Mouse (Mus musculus): Measurements from ENCODE around the gene Ptdss2. TPM values are rescaled to one million over a fixed set of nuclear protein-coding genes. Genes with fewer than 3 reads are reported as not detected.

The Ptdss2 gene
- polyA plus RNA-seq, 1 experiment: 49.5 TPM

GRCm38 (mm10) chr7:141205504-141205903 lies 83.3 kb downstream of the Ptdss2 start:
- Histone ChIP-seq H3K27ac (replicated peaks; ENCODE audit: low read depth, low read length) (no peak overlapping the region), H3K4me1 (ENCODE audit: control insufficient read depth, insufficient read depth, insufficient read length, low read length) (no peaks in the 10 kb centered on the region), H3K4me3 (ENCODE audit: insufficient read depth, low read depth, low read length) (no peak overlapping the region)

DNA sequence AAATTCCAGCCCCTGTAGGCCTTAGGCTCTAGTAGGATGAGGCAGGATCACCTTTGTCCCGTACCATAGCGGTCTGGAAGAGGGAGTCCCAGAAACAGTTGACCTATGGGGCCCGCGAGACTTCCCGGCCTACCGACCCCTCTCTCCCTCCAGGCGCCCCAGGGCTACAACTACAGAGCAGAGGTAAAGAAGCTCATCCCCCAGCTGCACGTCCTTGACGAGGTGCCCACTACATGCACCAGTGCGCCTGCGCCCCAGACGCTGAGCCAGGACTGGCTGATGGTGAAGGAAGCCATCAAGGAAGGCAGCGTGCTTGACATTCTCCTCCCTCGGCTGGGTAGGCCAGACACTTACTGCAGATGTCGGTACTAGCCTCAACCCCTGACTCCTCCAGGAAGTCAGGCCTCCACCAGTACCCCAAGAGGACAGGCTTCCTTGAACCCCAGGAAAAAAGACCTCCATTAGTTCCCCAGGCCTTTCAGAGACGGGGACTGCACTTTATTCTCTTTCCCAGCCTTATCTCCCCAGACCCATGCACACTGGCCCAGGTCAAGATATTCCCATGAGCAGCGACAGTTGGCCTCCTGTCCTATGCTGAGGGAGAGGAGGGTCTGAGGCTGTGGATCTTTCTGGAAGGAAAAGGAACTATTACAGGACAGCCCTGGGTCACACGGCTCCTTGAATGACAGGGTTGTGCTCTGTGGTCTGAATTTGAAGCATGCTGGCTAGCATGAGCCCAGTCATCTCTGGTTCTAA lies 84.2 kb downstream of the Ptdss2 start:
- H3K4me1 ChIP-seq (ENCODE audit: control insufficient read depth, insufficient read depth, insufficient read length, low read length): no peaks in the 10 kb centered on the region
- H3K27ac ChIP-seq (replicated peaks; ENCODE audit: low read depth, low read length): no peak overlapping the region
- no peak overlapping the region for H3K4me3 ChIP-seq (ENCODE audit: insufficient read depth, low read depth, low read length)

Other genes starting within 250 kb of the Ptdss2 start
- 108 and 110 TPM in 2 replicates for gene Psmd13, start 240.4 kb upstream of the Ptdss2 start, polyA plus RNA-seq (2012; ENCODE audit: insufficient read depth, insufficient read length, missing spikeins)
- 77.2 and 79.1 TPM in 2 replicates for gene Sirt3, start 240.1 kb upstream of the Ptdss2 start, polyA plus RNA-seq (2012; ENCODE audit: insufficient read depth, insufficient read length, missing spikeins)
- 8,049 and 8,538 TPM in 2 replicates for gene Cox8b, start 221.9 kb upstream of the Ptdss2 start, polyA plus RNA-seq (2012; ENCODE audit: insufficient read depth, insufficient read length, missing spikeins)
- not detected in 2 replicates for gene Nlrp6, start 201.5 kb upstream of the Ptdss2 start, polyA plus RNA-seq (2012; ENCODE audit: insufficient read depth, insufficient read length, missing spikeins)
- gene Pgghg, start 181.0 kb upstream of the Ptdss2 start, polyA plus RNA-seq (2012; ENCODE audit: insufficient read depth, insufficient read length, missing spikeins): 7.1 and 8.7 TPM in 2 replicates
- gene Ifitm5, start 172.1 kb upstream of the Ptdss2 start, polyA plus RNA-seq (2012; ENCODE audit: insufficient read depth, insufficient read length, missing spikeins): not detected in 2 replicates
- not detected in 2 replicates for gene Gm45717, start 166.4 kb upstream of the Ptdss2 start, polyA plus RNA-seq (2012; ENCODE audit: insufficient read depth, insufficient read length, missing spikeins)
- gene Ifitm2, start 166.4 kb upstream of the Ptdss2 start, polyA plus RNA-seq (2012; ENCODE audit: insufficient read depth, insufficient read length, missing spikeins): 194 and 274 TPM in 2 replicates
- gene Ifitm1, start 155.2 kb upstream of the Ptdss2 start, polyA plus RNA-seq (2012; ENCODE audit: insufficient read depth, insufficient read length, missing spikeins): not detected in 2 replicates
- 117 and 134 TPM in 2 replicates for gene Ifitm3, start 111.6 kb upstream of the Ptdss2 start, polyA plus RNA-seq (2012; ENCODE audit: insufficient read depth, insufficient read length, missing spikeins)
- 2.1 TPM in 1 of 2 replicates, not detected in the other for gene Ifitm6, start 104.5 kb upstream of the Ptdss2 start, polyA plus RNA-seq (2012; ENCODE audit: insufficient read depth, insufficient read length, missing spikeins)
- gene Gm17387, start 93.3 kb upstream of the Ptdss2 start, polyA plus RNA-seq (2012; ENCODE audit: insufficient read depth, insufficient read length, missing spikeins): not detected in 2 replicates
- gene B4galnt4, start 61.3 kb upstream of the Ptdss2 start, polyA plus RNA-seq (2012; ENCODE audit: insufficient read depth, insufficient read length, missing spikeins): not detected in 2 replicates
- 1.6 TPM in 1 of 2 replicates, not detected in the other for gene Pkp3, start 44.2 kb upstream of the Ptdss2 start, polyA plus RNA-seq (2012; ENCODE audit: insufficient read depth, insufficient read length, missing spikeins)
- 1.1 and 2.9 TPM in 2 replicates for gene Sigirr, start 21.8 kb upstream of the Ptdss2 start, polyA plus RNA-seq (2012; ENCODE audit: insufficient read depth, insufficient read length, missing spikeins)
- gene Ano9, start 4.6 kb upstream of the Ptdss2 start, polyA plus RNA-seq (2012; ENCODE audit: insufficient read depth, insufficient read length, missing spikeins): not detected in 2 replicates
- 49.5 and 67.9 TPM in 2 replicates for gene Rnh1, start 50.5 kb downstream of the Ptdss2 start, polyA plus RNA-seq (2012; ENCODE audit: insufficient read depth, insufficient read length, missing spikeins)
- gene Hras, start 71.6 kb downstream of the Ptdss2 start, polyA plus RNA-seq (2012; ENCODE audit: insufficient read depth, insufficient read length, missing spikeins): 72.6 and 86.6 TPM in 2 replicates
- 3.4 and 5.8 TPM in 2 replicates for gene Lrrc56, start 71.8 kb downstream of the Ptdss2 start, polyA plus RNA-seq (2012; ENCODE audit: insufficient read depth, insufficient read length, missing spikeins)
- not detected in 2 replicates for gene Lmntd2, start 91.7 kb downstream of the Ptdss2 start, polyA plus RNA-seq (2012; ENCODE audit: insufficient read depth, insufficient read length, missing spikeins)
- gene Rassf7, start 93.5 kb downstream of the Ptdss2 start, polyA plus RNA-seq (2012; ENCODE audit: insufficient read depth, insufficient read length, missing spikeins): 1.4 and 1.5 TPM in 2 replicates
- 17.0 and 22.5 TPM in 2 replicates for gene Phrf1, start 106.4 kb downstream of the Ptdss2 start, polyA plus RNA-seq (2012; ENCODE audit: insufficient read depth, insufficient read length, missing spikeins)
- 3.3 and 5.5 TPM in 2 replicates for gene Irf7, start 144.1 kb downstream of the Ptdss2 start, polyA plus RNA-seq (2012; ENCODE audit: insufficient read depth, insufficient read length, missing spikeins)
- not detected in 2 replicates for gene Cdhr5, start 154.4 kb downstream of the Ptdss2 start, polyA plus RNA-seq (2012; ENCODE audit: insufficient read depth, insufficient read length, missing spikeins)
- not detected in 2 replicates for gene Sct, start 156.8 kb downstream of the Ptdss2 start, polyA plus RNA-seq (2012; ENCODE audit: insufficient read depth, insufficient read length, missing spikeins)
- gene Drd4, start 169.6 kb downstream of the Ptdss2 start, polyA plus RNA-seq (2012; ENCODE audit: insufficient read depth, insufficient read length, missing spikeins): not detected in 2 replicates
- gene Deaf1, start 205.3 kb downstream of the Ptdss2 start, polyA plus RNA-seq (2012; ENCODE audit: insufficient read depth, insufficient read length, missing spikeins): 5.9 and 15.8 TPM in 2 replicates
- gene Tmem80, start 205.4 kb downstream of the Ptdss2 start, polyA plus RNA-seq (2012; ENCODE audit: insufficient read depth, insufficient read length, missing spikeins): 35.2 and 44.8 TPM in 2 replicates
- 1.5 and 2.9 TPM in 2 replicates for gene Eps8l2, start 216.5 kb downstream of the Ptdss2 start, polyA plus RNA-seq (2012; ENCODE audit: insufficient read depth, insufficient read length, missing spikeins)